Mouse (Mus musculus) mouse trophoblast stem cell (cell line): ENCODE results near the gene Olfr1323.

Experiments used
- in situ Hi-C, 2 experiments: fragments of 300-500 bp; cut with MseI, MboI; formaldehyde crosslinking; loops; 2 replicates in 1 of 2; 3 replicates in 1 of 2; pipeline ENCODE4 v1.15.1; 2025

The Olfr1323 gene

DNA sequence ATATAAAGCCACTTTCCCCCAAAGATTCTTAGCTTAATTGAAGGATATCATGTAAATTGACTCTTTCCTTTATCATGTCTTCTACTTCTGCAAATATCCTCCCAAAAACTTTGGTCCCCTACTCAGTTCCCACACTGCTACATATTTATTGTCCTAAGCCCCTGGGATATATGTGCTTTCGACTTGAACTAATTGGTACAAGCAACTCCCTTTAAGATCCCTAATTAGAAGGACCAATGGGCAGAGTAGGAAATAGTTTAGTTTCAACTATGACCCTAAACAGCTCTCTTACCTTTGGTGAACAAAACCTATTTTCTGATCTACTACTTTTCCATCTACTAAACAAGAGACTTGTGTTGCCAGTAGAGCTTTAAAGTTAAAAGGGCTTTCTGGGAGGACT is at the start of gene Olfr1323:
Olfr1323 (minus strand) TSS at position 101 of the 400 bp plus-strand sequence.
- in situ Hi-C loops: no loop called here

- in situ Hi-C loops: no loop called here
Observed at GRCm38 (mm10) chrX:50012242-50012641, 6.9 kb downstream of the Olfr1323 start.
